Mouse (Mus musculus) thymus, adult 2 months (tissue): ENCODE results near the gene Prrt1.

ENCODE experiments used
- CTCF ChIP-seq: fragments of 200-500 bp; IDR thresholded peaks from 2 replicates; pipeline ENCODE4 v1.5.1; 2012; ENCODE audit warnings: mild to moderate bottlenecking, control low read depth, low read length, moderate library complexity, borderline replicate concordance; ENCODE audit not compliant: control insufficient read depth, poor library complexity, insufficient read depth; ENCODE audit errors: extremely low read depth
- POLR2A ChIP-seq: fragments of 200-500 bp; IDR thresholded peaks from 2 replicates; pipeline ENCODE4 v1.6.1; 2012; ENCODE audit warnings: mild to moderate bottlenecking, low read length, control low read depth, moderate library complexity; ENCODE audit not compliant: control insufficient read depth, poor library complexity, insufficient read depth; ENCODE audit errors: extremely low read depth

- TF ChIP-seq CTCF (no peak), POLR2A (no peak)
Observed at GRCm38 (mm10) chr17:34613054-34613645, 16.2 kb upstream of the Prrt1 start.
